Mouse (Mus musculus): ENCODE measurements around the gene Lrrc25.

- TF ChIP-seq POLR2A (IDR thresholded peaks at IDR 0.05; ENCODE audit: control insufficient read depth, low read depth, low read length) (no peak), CTCF (IDR thresholded peaks at IDR 0.05; ENCODE audit: control insufficient read depth, insufficient read depth, insufficient replicate concordance, low read depth, low read length) (peak; percentile 68; the same call in 1 of the 2 replicates)
These were observed 37.3 kb downstream of the Lrrc25 start for GRCm38 (mm10) chr8:70653226-70653625.

Measured in testis, adult 2 months (tissue).